In the genomic region with DNA sequence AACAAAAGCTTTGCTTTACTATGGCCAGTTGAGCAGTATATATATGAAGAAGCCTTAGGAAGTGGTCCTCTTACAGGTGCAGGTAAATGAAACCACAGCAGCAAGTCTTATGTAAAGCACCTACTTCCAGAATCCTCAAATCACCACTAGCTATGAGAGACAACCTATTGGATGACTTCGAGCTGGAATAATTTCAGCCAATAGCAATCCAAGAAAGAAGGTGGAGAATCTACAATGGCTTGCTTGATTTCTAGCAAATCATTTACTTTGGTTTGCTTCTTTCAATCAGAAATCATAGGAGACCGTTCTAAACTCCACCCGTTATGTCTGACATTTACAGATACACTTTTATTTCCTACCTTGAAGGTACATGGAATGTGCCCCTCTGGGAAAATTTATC, we compare ENCODE assay signal across 47 mouse cellular contexts. TPM values are rescaled to one million over a fixed set of nuclear protein-coding genes. Genes with fewer than 3 reads are reported as not detected.
"Had no signal": no experiment of that assay in that cellular context is flagged by ENCODE, and none has a peak within 500 bp of the region (broad histone marks: within the 10 kb centered on the region; RNA-seq: fewer than 3 reads in every experiment).

No protein-coding gene starts in this region.

- H3K27ac ChIP-seq: left cerebral cortex, adult 2 months; limb, embryonic 10.5 days; limb, embryonic 12.5 days; limb, embryonic 13.5 days; limb, embryonic 15.5 days; liver, embryonic 13.5 days; liver, embryonic 14.5 days; liver, embryonic 15.5 days; lung, embryonic 15.5 days; macrophage; midbrain, embryonic 10.5 days; midbrain, embryonic 12.5 days; midbrain, embryonic 13.5 days; midbrain, embryonic 15.5 days; neural tube, embryonic 12.5 days had no signal

- H3K4me1 ChIP-seq: limb, embryonic 10.5 days; limb, embryonic 12.5 days; limb, embryonic 13.5 days; limb, embryonic 15.5 days; liver, embryonic 13.5 days; liver, embryonic 15.5 days; lung, embryonic 15.5 days; megakaryocyte, embryonic 14.5 days; midbrain, embryonic 10.5 days; midbrain, embryonic 12.5 days; midbrain, embryonic 13.5 days; midbrain, embryonic 15.5 days; neural tube, embryonic 12.5 days had no signal

- H3K9ac ChIP-seq: limb, embryonic 12.5 days; limb, embryonic 13.5 days; limb, embryonic 15.5 days; liver, embryonic 13.5 days; liver, embryonic 14.5 days; liver, embryonic 15.5 days; liver, postnatal 0 days; lung, embryonic 14.5 days; lung, embryonic 15.5 days; midbrain, embryonic 12.5 days; midbrain, embryonic 13.5 days; midbrain, embryonic 15.5 days; neural tube, embryonic 12.5 days had no signal

- H3K27me3 ChIP-seq: limb, embryonic 12.5 days; limb, embryonic 13.5 days; limb, embryonic 15.5 days; liver, embryonic 13.5 days; liver, embryonic 15.5 days; lung, embryonic 15.5 days; megakaryocyte, embryonic 14.5 days; midbrain, embryonic 12.5 days; midbrain, embryonic 13.5 days; midbrain, embryonic 15.5 days; neural tube, embryonic 12.5 days had no signal

- H3K4me2 ChIP-seq: limb, embryonic 12.5 days; limb, embryonic 13.5 days; limb, embryonic 15.5 days; liver, embryonic 11.5 days; liver, embryonic 13.5 days; liver, embryonic 15.5 days; lung, embryonic 14.5 days; lung, embryonic 15.5 days; midbrain, embryonic 11.5 days; midbrain, embryonic 12.5 days; midbrain, embryonic 13.5 days; midbrain, embryonic 15.5 days; neural tube, embryonic 12.5 days had no signal

- ATAC-seq: liver, postnatal 0 days; lung, postnatal 0 days; midbrain, embryonic 13.5 days; midbrain, embryonic 15.5 days; midbrain, embryonic 16.5 days had no signal

- H3K36me3 ChIP-seq: limb, embryonic 10.5 days; limb, embryonic 12.5 days; limb, embryonic 13.5 days; limb, embryonic 15.5 days; liver, embryonic 13.5 days; liver, embryonic 15.5 days; lung, embryonic 15.5 days; midbrain, embryonic 10.5 days; midbrain, embryonic 12.5 days; midbrain, embryonic 13.5 days; midbrain, embryonic 15.5 days; neural tube, embryonic 12.5 days had no signal

- H3K4me3 ChIP-seq: left cerebral cortex, adult 2 months; limb, embryonic 10.5 days; limb, embryonic 12.5 days; limb, embryonic 13.5 days; limb, embryonic 15.5 days; liver, embryonic 13.5 days; liver, embryonic 15.5 days; lung, embryonic 15.5 days; megakaryocyte, embryonic 14.5 days; midbrain, embryonic 10.5 days; midbrain, embryonic 12.5 days; midbrain, embryonic 13.5 days; midbrain, embryonic 15.5 days; myocyte; neural tube, embryonic 12.5 days had no signal

- H3K9me3 ChIP-seq: limb, embryonic 10.5 days; limb, embryonic 12.5 days; limb, embryonic 13.5 days; limb, embryonic 15.5 days; liver, embryonic 13.5 days; liver, embryonic 15.5 days; lung, embryonic 15.5 days; midbrain, embryonic 10.5 days; midbrain, embryonic 12.5 days; midbrain, embryonic 13.5 days; midbrain, embryonic 15.5 days; neural tube, embryonic 12.5 days had no signal

- DNase-seq: left cerebral cortex, postnatal 4 days; liver; liver, embryonic 13.5 days; liver, postnatal 0 days; lung, adult 18-20 months; lung, adult 2 months; lung, embryonic 14.5 days; lung, postnatal 10 days; lung, postnatal 14 days; lung, postnatal 36 days; lung, postnatal 4 days; midbrain, embryonic 14.5 days had no signal

RNA-seq across cellular contexts. Expression of gene Slco1a1, which starts 15.1 kb away (rescaled TPM):
- total RNA-seq: left cerebral cortex, adult 2 months; left cerebral cortex, adult 8-10 months; left cerebral cortex, postnatal 10 days; left cerebral cortex, postnatal 14 days; left cerebral cortex, postnatal 25 days; left cerebral cortex, postnatal 36 days; left cerebral cortex, postnatal 4 days; megakaryocyte progenitor cell, adult 5-6 weeks; megakaryocyte, adult 5-6 weeks; megakaryocyte-erythroid progenitor cell, adult 5-6 weeks; midbrain, postnatal 0 days; monocyte, adult 5-6 weeks had no signal
- polyA plus RNA-seq: limb, embryonic 10.5 days; limb, embryonic 11.5 days; limb, embryonic 12.5 days; limb, embryonic 13.5 days; limb, embryonic 14.5 days; limb, embryonic 15.5 days; liver, embryonic 11.5 days; liver, embryonic 13.5 days; liver, embryonic 14.5 days; liver, embryonic 16.5 days; lung, embryonic 14.5 days; lung, embryonic 15.5 days; lung, embryonic 16.5 days; lung, postnatal 0 days; macrophage; midbrain, embryonic 10.5 days; midbrain, embryonic 11.5 days; midbrain, embryonic 12.5 days; midbrain, embryonic 13.5 days; midbrain, embryonic 14.5 days; midbrain, embryonic 15.5 days; midbrain, embryonic 16.5 days; midbrain, postnatal 0 days; myocyte; neural tube, embryonic 11.5 days; neural tube, embryonic 12.5 days had no signal

RNA-seq across cellular contexts. Expression of gene Gm6614, which starts 49.4 kb away (rescaled TPM):
- total RNA-seq: left cerebral cortex, adult 2 months; left cerebral cortex, adult 8-10 months; left cerebral cortex, postnatal 10 days; left cerebral cortex, postnatal 14 days; left cerebral cortex, postnatal 25 days; left cerebral cortex, postnatal 36 days; left cerebral cortex, postnatal 4 days; megakaryocyte progenitor cell, adult 5-6 weeks; megakaryocyte, adult 5-6 weeks; megakaryocyte-erythroid progenitor cell, adult 5-6 weeks; midbrain, postnatal 0 days; monocyte, adult 5-6 weeks had no signal
- polyA plus RNA-seq: limb, embryonic 10.5 days; limb, embryonic 12.5 days; limb, embryonic 13.5 days; limb, embryonic 15.5 days; liver, embryonic 11.5 days; liver, embryonic 13.5 days; liver, embryonic 14.5 days; liver, embryonic 15.5 days; liver, embryonic 16.5 days; liver, postnatal 0 days; lung, adult 2 months; lung, embryonic 14.5 days; lung, embryonic 15.5 days; lung, embryonic 16.5 days; lung, postnatal 0 days; macrophage; midbrain, embryonic 10.5 days; midbrain, embryonic 11.5 days; midbrain, embryonic 13.5 days; midbrain, embryonic 14.5 days; midbrain, embryonic 15.5 days; midbrain, embryonic 16.5 days; midbrain, postnatal 0 days; myocyte; neural tube, embryonic 12.5 days had no signal
